Comparison of ENCODE assay signal across 5 mouse cellular contexts in genomic region chr9:116410461-116410860, GRCm38 (mm10).
"Had no signal": no experiment of that assay in that cellular context is flagged by ENCODE, and none has a peak within 500 bp of the region (broad histone marks: within the 10 kb centered on the region; RNA-seq: fewer than 3 reads in every experiment).

No protein-coding gene starts in this region.

- DNase-seq: kidney, adult 11 months; kidney, adult 18-20 months; kidney, adult 8-10 months; layer of hippocampus, adult 9-11 months; layer of hippocampus, postnatal 36 days had no signal
